Mouse (Mus musculus) forelimb bud, embryonic 11.5 days (tissue): ENCODE measurements around the gene Traf3ip2.

Source experiments
- DNase-seq: peaks from one replicate; pipeline ENCODE4 v3.0.0-alpha.2; 2012; ENCODE audit warnings: low read depth, low spot score

Gene Traf3ip2

GRCm38 (mm10) chr10:39612633-39612988 lies at the start of gene Traf3ip2:
Gene Traf3ip2 (plus strand): TSS chr10:39612934.
- no peak for DNase-seq

GRCm38 (mm10) chr10:39563552-39564223 lies 49.0 kb upstream of the Traf3ip2 start:
- DNase-seq, result no peak

GRCm38 (mm10) chr10:39566901-39567300 lies 45.8 kb upstream of the Traf3ip2 start:
- DNase-seq, result no peak

GRCm38 (mm10) chr10:39568991-39569390 lies 43.7 kb upstream of the Traf3ip2 start:
- no peak for DNase-seq

- DNase-seq, result no peak
Observed at GRCm38 (mm10) chr10:39571011-39571410, 41.7 kb upstream of the Traf3ip2 start.

- DNase-seq, result no peak
Observed at GRCm38 (mm10) chr10:39572050-39572671, 40.6 kb upstream of the Traf3ip2 start.

- no peak for DNase-seq
Observed at GRCm38 (mm10) chr10:39572672-39573051, 40.1 kb upstream of the Traf3ip2 start.

- no peak for DNase-seq
Observed at GRCm38 (mm10) chr10:39576466-39576865, 36.3 kb upstream of the Traf3ip2 start.

- DNase-seq, result no peak
Observed at GRCm38 (mm10) chr10:39580477-39580876, 32.3 kb upstream of the Traf3ip2 start.

GRCm38 (mm10) chr10:39582385-39582784 lies 30.3 kb upstream of the Traf3ip2 start:
- no peak for DNase-seq

GRCm38 (mm10) chr10:39583718-39584117 lies 29.0 kb upstream of the Traf3ip2 start:
- no peak for DNase-seq

- DNase-seq, result no peak
Observed at GRCm38 (mm10) chr10:39587290-39587925, 25.3 kb upstream of the Traf3ip2 start.

GRCm38 (mm10) chr10:39587973-39588746 lies 24.6 kb upstream of the Traf3ip2 start:
- no peak for DNase-seq

GRCm38 (mm10) chr10:39589765-39590546 lies 22.8 kb upstream of the Traf3ip2 start:
- DNase-seq, result no peak

- DNase-seq, result no peak
Observed at GRCm38 (mm10) chr10:39590629-39591028, 22.1 kb upstream of the Traf3ip2 start.

- DNase-seq, result no peak
Observed at GRCm38 (mm10) chr10:39592501-39592900, 20.2 kb upstream of the Traf3ip2 start.

GRCm38 (mm10) chr10:39594716-39595115 lies 18.0 kb upstream of the Traf3ip2 start:
- DNase-seq, result no peak

GRCm38 (mm10) chr10:39595862-39596261 lies 16.9 kb upstream of the Traf3ip2 start:
- DNase-seq, result no peak

GRCm38 (mm10) chr10:39597116-39597791 lies 15.5 kb upstream of the Traf3ip2 start:
- no peak for DNase-seq

- DNase-seq, result no peak
Observed at GRCm38 (mm10) chr10:39597792-39598183, 14.9 kb upstream of the Traf3ip2 start.

GRCm38 (mm10) chr10:39599601-39600000 lies 13.1 kb upstream of the Traf3ip2 start:
- DNase-seq, result no peak
